Mouse (Mus musculus): Measurements from ENCODE around the gene Il3.

Gene Il3

GRCm38 (mm10) chr11:54219191-54219590 lies 47.9 kb downstream of the Il3 start:
- in situ Hi-C loops (cut with MboI, MseI): no loop called here

- in situ Hi-C loops (cut with MboI, MseI): no loop called here
Measured at GRCm38 (mm10) chr11:54217384-54217783, 49.7 kb downstream of the Il3 start.

DNA sequence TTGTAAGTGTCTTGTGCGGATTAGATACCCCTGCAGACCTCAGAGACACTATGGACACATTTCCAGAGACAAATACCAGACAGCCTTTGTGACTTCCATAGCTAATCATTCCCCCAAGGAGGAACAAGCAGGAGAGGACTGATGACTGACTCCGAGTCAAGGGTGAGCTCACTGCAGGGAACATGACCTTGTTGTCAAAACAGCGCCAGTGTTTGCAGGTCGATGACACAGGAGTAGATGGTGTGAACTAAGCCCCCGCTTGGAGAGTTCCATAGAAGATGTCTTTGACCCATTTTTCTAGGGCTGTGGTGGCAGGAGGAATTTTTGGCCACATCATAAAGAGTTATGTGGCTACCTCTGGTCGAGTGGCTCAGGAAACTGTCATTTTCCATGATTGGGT lies 51.0 kb downstream of the Il3 start:
- in situ Hi-C loops (cut with MboI, MseI): no loop called here
